Comparison of ENCODE assay signal across 15 mouse cellular contexts in genomic region chr16:20691617-20692016, GRCm38 (mm10).
"Had no signal": no experiment of that assay in that cellular context is flagged by ENCODE, and none has a peak within 500 bp of the region (broad histone marks: within the 10 kb centered on the region; RNA-seq: fewer than 3 reads in every experiment).

No protein-coding gene starts in this region.

- DNase-seq: kidney, adult 18-20 months; kidney, adult 9 months; kidney, postnatal 14 days; kidney, postnatal 4 days; layer of hippocampus, adult 9-11 months; layer of hippocampus, postnatal 36 days; lung, adult 2 months; lung, postnatal 14 days; lung, postnatal 4 days; retina, postnatal 1 day; thymus, adult 18-20 months had no signal

- H3K4me3 ChIP-seq: left cerebral cortex, adult 2 months; midbrain, embryonic 12.5 days; midbrain, embryonic 15.5 days had no signal

- H3K27ac ChIP-seq: liver, embryonic 14.5 days had no signal

- H3K27me3 ChIP-seq: midbrain, embryonic 15.5 days had no signal

- ATAC-seq: midbrain, embryonic 15.5 days had no signal

- H3K9ac ChIP-seq: liver, embryonic 14.5 days; midbrain, embryonic 12.5 days; midbrain, embryonic 15.5 days had no signal

- H3K9me3 ChIP-seq: midbrain, embryonic 12.5 days; midbrain, embryonic 15.5 days had no signal

- H3K4me2 ChIP-seq: midbrain, embryonic 12.5 days; midbrain, embryonic 15.5 days had no signal
